Mouse (Mus musculus): ENCODE results near the gene Enpp7. TPM values are rescaled to one million over a fixed set of nuclear protein-coding genes. Genes with fewer than 3 reads are reported as not detected.

The Enpp7 gene
- total RNA-seq, 2 experiments from 2014 or later = not detected

DNA sequence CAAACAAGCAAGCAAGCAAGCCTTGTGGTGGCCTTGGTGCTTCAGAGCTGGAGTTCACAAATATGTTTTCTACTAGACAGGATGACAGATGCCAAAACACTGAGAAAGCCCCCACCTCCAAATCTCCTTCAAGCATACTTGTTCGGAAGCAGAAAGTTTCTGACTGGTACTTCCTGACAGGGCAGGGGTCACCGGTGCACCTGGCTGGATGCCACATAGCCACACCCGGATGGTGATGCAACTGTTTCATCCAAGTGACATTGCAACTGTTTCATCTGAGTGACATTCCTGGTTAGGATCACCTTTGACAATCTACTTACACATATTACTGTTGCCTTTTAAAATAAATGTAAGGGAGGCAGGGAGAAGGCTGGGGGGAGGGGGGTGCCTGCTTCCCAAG is 9.2 kb downstream of the Enpp7 start:
- DNase-seq (ENCODE audit: low spot score in 2 of 2) = no peak

DNA sequence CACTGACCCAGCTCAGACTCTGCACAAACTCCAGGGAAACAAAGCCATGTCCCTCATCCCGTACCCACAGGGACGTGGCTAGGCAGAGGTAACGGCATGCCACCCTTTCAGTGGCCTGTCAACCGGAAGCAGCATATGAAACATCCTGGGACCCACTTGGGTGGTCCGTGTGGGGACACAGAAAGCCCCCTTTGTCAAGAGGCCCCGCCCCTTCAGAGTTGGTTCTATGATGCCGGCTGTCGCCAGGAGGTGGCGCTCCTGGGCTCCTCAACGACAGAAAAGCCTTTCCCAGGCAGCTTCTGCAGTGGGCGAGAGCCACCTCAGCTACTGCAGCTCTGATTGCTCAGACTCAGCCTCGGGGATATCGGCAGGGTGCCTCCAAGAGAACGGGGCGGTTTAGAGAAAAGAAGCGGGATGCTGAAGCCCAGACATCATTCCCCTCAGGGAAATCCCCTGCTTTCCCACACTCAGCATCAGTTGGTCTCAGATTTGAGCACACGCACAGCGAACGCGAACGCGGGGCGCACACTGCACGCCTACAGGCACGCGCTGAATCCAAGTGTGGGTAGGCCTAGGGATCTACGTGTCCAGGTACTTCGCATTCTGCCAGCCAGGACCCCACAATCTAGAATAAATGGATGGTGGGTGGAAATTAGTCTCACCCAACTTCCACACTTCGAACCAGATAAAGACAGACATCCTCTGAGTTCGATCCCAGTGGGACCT is 10.7 kb downstream of the Enpp7 start:
- DNase-seq (ENCODE audit: low spot score in 2 of 2) = peak; percentile 83 to 90

DNA sequence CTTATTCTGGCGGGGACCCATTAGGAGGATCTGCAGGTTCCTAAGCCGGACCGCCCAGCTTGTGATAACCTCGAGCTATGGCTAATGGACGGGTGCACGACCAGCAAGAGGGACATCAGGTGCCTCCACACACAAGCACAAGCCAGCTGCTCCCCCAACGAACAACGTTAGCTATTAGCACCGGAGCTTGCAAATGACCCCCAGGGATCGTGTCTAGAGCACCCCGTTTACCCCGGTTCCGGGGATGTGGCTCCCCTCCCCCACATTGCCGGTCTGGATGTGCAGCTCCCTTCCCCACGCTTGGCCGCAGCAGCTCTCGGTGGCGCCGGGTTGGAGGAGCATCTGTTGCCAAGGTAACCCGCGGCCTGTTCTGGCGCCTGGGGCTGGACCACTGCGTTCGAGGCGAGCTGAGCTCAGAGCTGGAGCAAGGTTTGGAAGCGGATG is 11.4 kb downstream of the Enpp7 start:
- peak in 1 of 2 experiments; percentile 44 for DNase-seq (ENCODE audit: low spot score in 2 of 2)

DNA sequence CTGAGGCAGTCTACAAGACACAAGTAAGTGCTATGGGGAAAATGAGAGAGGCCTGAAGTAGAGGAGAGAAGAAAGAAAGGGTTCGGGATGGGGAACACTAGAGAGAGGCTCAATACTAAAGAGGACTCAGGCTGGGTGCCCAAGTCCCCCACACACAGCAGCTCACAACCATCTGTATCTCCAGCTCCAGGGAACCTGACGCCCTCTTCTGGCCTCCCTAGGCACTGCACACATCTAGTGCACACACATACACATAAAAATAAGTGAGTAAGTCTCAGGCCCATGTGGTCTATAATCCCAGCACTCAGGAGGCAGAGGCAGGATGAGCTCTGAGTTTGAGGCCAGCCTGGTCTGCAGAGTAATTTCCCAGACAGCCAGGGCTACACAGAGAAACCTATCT is 12.9 kb downstream of the Enpp7 start:
- DNase-seq (ENCODE audit: low spot score in 2 of 2) = no peak

DNA sequence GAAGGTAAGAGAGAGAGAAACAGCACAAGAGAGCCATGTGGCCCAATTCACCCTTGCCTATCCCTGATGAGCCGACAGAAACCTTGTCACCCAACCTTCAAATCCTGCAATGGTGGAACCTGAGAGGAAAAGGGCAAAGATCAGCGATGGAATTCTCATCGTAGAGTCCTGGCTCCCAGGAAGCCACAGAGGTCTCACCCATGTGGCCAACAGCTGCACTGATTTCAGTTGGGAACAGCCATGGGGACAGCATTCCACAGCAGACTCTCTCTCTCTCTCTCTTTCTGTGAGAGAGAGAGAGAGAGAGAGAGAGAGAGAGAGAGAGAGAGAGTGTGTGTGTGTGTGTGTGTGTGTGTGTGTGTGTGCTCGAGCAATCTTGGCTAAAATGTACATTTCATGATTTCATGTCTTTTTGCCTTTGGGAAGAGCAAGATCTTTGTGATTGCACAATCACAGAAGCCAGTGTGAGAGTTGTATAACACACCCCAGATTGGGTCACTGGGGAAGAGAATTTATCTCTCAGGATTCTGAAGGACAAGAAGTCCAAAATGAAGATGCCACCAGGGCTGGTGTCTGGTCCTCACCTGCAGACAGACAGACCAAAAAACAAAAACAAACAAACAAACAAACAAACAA is 13.6 kb downstream of the Enpp7 start:
- no peak for DNase-seq (ENCODE audit: low spot score in 2 of 2)

DNA sequence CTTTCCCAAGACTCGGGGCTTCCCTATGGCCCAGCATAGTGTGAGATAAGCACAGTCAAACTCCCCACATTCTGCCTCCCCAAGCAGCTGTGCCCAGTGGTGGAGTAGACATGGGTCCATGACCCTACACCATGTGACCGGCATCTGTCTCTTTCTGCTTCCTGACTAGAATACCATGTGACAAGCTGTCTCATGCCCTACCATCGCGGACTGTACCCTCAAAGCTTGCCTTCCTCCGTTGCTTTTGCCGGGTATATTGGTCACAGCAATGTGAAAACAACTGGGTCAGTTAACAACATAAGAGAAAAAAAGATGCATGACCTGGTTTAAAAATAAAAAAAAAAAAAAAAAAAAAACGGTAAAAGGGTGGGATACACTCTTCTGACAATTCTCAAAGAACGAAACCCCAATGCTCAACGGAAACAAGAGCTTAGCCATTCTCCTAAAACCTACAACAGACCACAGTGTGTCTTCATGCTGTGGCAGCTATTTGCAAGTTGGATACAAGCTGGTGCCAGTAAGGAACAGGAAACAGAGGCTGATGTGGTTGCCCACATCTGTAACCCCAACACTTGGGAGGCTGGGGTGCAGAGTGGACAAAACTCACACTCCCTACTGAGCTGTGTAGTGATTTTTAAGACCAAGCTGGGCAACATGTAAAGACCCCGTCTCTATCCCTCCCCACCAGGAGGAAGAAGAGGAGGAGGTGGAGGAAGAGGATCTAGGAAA is 17.7 kb downstream of the Enpp7 start:
- no peak for DNase-seq (ENCODE audit: low spot score in 2 of 2)

DNA sequence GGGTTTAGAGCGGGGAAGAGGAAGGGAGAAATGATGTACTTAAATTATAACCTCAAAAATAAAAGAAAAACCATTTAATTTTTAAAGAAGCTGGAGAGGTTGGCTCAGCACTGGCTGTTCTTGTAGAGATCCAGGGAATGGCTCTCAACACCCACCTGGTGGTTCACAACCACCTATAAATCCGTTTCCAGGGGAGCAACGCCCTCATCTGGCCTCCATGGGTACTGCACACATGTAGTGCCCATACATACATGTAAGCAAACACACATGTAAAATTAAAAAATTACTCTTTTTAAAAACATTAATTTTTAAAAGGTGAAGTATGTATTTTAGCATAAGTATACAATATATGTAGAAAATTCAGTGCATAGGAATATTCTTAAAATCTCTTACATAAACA is 18.5 kb downstream of the Enpp7 start:
- no peak for DNase-seq (ENCODE audit: low spot score in 2 of 2)

DNA sequence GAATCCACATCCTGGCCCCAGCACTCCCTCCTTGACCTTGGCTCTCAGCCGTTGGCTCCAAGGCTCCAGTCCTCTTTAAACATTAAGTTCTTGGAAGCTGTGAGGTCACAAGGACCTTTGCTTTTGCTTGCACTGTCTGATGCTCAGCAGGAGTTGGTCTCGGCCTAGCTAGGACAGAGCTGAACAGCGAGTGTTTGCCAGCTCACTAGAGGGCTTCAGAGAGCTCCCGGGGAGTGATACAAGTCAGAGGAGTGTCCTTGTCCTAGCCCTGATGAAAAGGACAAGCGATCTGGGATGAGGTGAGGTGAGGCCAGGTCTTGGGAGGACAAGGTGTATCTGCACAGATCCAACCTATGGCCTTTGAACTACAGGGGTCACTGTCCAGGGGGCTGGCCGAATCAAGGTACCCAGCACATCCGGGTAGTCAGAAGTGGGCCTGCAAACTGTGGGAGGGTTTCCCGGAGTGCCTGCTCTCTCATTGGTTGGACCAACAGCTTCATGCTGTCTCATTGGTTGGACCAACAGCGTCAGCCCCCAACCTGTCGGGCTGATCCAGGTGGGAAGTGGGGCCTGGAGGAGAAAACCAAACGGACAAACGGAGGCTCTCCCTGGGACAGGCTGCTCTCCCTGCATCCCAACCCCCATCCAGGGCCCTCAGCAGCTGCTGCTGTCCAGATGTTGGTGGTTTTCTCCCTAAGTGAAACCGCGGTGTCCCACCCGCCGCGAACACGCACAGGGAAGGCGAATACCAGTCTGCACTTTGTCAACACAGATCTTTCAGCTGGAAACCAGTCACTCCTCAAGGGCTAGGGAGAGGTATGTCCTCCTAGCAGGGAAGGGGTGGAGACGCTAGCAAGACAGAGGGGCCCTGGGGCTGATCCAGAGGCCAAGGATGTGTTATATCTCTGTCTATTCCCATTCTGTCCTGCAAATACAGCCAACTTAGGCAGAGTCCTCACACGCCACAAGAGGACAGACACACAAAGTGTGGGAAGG is 19.8 kb downstream of the Enpp7 start:
- no peak for DNase-seq (ENCODE audit: low spot score in 2 of 2)

DNA sequence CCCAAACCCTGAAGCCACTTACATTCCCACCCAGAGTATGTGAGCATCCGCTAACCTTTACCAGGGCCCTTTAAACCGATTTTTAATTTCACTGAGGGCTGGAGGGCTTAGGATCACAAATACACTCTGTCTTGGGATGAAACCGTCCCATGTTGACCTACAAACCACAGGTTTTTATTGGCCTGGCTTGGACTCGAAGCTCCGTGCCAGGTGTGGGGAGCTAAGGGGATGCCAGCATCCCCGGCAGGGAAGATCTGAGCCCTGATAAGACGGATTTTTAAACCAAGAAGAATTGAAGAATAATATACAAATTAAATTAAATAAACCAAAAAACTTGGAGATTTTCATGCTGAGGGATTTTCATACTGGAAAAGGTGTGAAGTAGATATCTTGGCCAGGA is 26.5 kb downstream of the Enpp7 start:
- DNase-seq (ENCODE audit: low spot score in 2 of 2) = no peak

DNA sequence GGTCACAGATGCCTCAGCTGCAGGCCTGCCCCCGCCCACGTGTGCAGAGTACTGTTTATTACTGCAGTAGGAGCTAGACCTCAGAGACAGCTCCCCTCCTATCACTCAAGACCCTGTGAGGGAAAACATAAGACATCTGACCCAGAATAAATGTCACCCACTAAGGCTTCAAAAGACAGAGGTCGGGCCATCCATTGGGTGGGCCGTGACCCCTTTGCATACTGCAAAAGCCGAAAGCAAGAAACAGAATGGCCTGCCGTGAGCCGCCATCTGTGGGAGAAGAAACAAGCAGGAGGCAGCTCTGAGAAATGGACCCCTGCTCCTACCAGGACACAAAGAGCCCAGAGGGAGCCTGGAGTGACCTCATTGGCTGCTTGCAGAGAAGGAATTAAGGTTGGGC is 29.5 kb downstream of the Enpp7 start:
- no peak for DNase-seq (ENCODE audit: low spot score in 2 of 2)

DNA sequence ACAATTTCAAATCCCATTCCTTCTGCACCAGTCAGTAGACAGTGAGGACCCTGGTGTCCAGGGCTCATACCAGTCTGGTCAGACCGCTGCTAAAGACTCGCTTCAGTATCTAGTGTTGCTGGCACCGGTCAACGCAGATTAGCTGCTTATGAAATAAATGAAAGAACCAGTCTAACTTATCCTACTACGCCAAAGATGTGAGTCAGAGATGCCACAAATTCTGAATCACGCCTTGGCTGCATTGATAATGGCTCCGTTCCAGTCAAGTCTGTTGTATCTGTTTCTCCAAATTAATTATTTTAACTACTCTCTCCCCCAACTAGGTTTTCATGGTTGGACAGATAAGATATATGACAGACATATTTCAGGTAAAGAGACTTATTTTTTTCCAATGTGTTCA is 33.2 kb downstream of the Enpp7 start:
- no peak for DNase-seq (ENCODE audit: low spot score in 2 of 2)

DNA sequence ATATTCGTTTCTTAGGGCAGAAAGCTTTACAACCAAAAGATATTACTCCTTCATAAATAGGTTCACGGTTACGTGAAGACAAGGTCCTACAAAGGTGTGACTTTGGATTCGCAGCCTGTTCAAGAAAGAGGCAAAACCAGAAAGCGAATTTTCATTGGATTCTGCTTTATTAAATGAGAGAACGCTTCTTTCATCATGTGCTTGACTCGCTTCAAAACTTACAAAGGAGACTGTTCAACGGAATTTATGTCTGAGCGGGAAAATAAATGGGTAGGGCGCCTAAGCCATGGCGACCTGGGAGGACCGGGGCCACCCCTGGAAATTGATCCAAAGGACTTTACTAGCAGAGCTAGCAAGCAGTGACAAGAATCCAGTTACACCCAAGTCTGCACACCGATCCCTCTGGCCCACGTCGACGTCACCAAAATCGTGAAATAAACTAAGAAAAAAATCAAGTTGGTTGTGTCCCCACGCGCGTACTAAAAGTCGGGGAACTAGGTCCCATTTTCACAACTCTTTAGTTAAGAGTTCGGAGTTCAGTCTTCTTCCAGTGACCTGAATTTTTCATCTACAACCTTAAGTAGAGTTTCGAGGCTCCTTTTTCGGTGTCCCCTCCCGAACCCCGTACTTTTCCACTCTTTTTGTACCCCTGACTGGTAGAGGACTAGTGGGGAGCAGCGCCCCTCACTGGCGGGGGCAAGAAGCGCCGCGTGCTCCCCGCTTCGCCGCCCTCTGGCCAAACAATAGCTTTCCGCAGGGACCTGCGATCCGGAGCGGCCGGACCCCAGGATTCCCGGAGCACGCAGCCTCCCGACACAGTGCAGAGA is 34.3 kb downstream of the Enpp7 start:
- no peak for DNase-seq (ENCODE audit: low spot score in 2 of 2)

DNA sequence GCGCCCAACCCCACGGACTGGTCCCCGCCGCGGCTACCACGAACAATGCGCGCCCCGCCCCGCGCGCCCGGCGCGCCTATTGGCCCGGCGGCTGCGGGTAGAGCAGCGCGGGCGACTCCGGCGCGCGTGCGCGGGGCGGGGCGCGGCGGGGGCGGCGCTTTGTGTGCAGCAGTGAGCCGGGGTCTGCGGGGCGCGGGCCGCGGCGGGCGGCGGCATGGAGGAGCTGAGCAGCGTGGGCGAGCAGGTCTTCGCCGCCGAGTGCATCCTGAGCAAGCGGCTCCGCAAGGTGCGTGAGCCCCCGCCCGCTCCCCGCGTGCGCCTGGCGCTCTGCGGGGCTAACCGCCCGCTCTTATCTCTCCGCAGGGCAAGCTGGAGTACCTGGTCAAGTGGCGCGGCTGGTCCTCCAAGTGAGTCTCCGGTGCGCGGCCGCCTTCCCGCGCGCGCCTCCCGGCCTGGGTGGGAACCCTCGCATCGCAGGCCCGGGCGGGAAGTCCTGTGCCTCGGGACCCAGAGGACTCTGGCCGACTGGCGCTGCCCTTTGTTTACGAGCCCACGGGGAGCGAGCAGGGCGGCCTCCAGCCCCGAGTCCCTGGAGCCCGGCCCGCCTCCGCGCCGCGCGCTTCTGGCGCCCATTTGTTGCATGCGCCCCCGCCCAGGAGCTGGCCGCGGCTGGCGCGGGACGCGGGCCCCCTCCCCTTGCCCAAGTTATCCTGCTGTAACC is 35.1 kb downstream of the Enpp7 start, which contains the start of gene Cbx2:
Gene Cbx2 (plus strand): TSS at position 68 of the 721 bp plus-strand sequence.
- peak; percentile 66 to 83 for DNase-seq (ENCODE audit: low spot score in 2 of 2)

DNA sequence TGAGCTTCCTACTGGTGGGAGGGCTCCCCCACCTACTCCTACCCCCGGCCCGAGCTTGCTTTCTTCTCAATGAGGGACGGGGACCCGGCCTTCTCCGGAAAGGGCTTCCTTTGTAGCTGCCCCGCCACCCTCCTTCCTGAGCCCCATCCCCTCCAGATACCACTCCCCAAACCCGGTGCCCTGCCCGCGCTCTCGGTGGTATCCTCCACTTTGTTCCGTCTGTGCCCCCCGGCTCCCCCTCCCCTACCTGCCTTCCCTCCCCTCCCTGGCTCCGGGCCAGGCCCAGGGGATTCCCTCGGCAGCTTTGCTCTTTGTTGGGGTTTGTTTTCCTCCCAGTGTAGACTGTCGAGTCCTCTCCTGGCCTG is 35.6 kb downstream of the Enpp7 start:
- no peak for DNase-seq (ENCODE audit: low spot score in 2 of 2)

DNA sequence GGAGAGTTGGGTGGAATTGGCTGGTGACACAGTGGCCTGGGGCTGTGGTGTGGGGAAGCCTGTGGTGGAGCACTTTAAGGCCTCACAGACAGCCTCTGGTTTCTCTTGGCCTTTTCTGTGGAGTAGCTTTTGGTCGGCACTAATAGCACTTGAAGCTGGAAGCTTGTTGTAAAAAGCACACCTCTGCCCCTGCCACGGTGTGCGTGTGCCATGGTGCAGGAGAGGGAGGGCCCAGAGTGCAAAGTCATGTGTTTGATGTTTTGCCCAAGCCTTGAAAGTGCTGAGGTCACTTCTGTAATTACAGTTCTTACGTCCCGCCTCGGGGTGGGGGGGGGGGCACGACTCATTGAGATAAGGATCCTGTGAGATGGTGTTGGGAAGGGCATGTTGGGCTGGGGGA is 36.3 kb downstream of the Enpp7 start:
- DNase-seq (ENCODE audit: low spot score in 2 of 2) = no peak

DNA sequence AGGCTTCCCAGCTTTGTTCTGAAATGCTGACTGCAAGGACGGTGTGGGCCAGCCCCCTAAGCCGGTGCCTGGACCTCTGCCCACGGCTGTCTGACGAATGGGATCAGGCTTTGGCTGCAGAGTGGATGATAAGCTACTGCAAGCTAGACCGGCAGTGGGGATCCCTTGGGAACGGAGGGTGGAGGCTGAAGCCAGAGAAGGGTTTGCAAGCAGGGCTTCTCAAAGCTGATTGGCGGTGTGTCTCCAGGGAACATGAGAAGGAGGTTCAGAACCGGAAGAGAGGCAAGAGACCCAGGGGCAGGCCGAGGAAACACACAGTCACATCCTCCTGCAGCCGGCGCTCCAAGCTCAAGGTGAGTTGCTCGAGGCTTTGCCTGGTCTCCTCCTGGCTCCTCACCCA is 38.2 kb downstream of the Enpp7 start:
- no peak for DNase-seq (ENCODE audit: low spot score in 2 of 2)

DNA sequence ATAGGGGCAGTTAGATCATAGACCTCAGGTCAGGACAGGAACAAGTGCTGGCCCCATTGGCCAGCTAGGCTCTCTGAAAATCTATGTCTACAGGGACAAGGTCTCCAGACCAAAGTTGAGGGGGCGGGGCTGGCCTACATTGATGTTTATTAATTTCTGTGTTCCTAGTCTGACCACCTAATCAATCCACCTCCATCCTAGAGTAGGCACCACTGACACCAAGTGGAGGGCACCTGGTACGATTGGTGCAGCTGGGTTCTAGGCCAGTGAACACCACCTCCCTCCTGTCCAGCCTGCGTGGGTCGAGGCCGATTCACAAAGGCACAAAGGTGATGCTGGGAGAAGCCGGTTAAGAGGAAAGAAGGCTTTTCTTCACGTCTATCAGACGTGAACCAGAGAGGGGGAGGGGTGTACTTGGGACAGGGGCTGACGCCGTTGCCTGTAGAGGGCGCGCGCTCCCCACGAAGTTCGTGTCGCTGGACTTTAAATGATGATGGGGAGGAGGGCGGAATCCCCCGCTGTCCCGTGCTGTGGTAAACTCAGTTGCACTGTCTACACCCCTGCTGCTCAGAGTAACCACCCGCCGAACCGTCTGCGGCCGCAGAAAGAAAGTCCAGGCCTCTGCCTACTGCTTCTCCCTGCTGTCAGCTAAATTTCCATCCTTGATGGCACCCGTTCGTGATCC is 46.0 kb downstream of the Enpp7 start:
- DNase-seq (ENCODE audit: low spot score in 2 of 2) = peak in 1 of 2 experiments; percentile 82

DNA sequence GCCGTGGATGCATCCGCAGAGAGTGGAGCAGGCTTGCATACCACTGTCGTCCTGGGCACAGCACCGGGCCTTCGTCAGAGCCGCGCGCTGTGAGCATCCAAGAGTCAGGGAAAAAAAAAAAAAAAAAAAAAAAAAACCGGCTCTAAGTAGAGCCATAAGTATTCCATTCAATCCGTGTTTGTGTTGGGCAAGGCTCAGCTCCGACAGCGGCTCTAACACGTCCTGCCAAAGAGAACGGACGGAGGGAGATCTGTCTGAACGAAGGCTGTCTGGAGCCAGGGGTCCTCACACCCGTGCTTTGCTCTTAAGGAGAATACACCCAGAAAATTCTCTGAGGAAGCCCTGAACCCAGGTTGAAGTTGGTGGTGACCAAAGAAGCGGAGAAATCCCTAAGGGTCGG is 46.6 kb downstream of the Enpp7 start:
- DNase-seq (ENCODE audit: low spot score in 2 of 2) = no peak

DNA sequence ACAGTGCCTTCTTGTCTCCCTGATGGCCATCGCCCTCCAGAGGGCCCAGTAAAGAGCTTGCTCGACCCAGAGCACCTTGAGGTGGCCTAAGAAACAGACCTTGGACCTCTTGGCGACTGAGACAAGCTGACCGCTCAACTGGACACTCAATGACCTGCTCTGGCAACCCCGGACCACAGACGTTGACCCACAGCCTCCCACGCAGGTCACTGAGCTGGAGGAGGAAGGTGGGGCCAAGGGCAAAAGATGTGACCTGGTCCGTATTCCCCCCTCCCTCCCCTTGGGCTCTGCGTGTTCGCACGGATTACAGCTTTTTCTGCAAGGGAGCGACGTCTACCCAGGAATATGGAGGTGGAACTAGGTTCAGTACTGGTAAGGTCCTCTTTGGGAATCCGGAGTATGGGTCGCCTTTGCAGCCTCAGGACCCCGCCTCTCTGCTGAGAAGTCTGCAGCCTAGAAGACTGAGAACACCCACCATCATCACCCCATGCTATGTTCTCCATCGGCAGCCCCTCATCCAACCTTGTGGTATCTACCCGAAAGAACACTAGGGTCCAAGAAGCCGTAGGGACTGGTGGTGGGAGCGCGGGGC is 47.2 kb downstream of the Enpp7 start:
- no peak for DNase-seq (ENCODE audit: low spot score in 2 of 2)
